Mouse (Mus musculus) stomach, embryonic 15.5 days (tissue): ENCODE measurements around the gene Zfp335. TPM values are rescaled to one million over a fixed set of nuclear protein-coding genes. Genes with fewer than 3 reads are reported as not detected.

Experiments
- ATAC-seq: fragments of 200-750 bp; cut with Nextera tagmentation; 2 replicates; pipeline ENCODE4 v1.8.0; 2017; ENCODE audit warnings: low read depth, moderate number of reproducible peaks, moderate TSS enrichment; ENCODE audit not compliant: insufficient read depth, low FRiP score
- H3K27ac ChIP-seq: fragments of 300-500 bp; sonication (generic); 2 replicates; pipeline ENCODE4 v1.5.1; 2015; ENCODE audit warnings: mild to moderate bottlenecking, inconsistent platforms
- H3K27me3 ChIP-seq: fragments of 300-500 bp; sonication (generic); replicated peaks from 2 replicates; pipeline ENCODE4 v1.6.1; 2015; ENCODE audit warnings: inconsistent platforms
- H3K36me3 ChIP-seq: fragments of 300-500 bp; sonication (generic); 2 replicates; pipeline ENCODE4 v1.6.1; 2015; ENCODE audit warnings: inconsistent platforms
- H3K4me1 ChIP-seq: fragments of 300-500 bp; sonication (generic); 2 replicates; pipeline ENCODE4 v1.6.1; 2015; ENCODE audit warnings: inconsistent platforms
- H3K4me2 ChIP-seq: fragments of 300-500 bp; sonication (generic); 2 replicates; pipeline ENCODE4 v1.6.1; 2015; ENCODE audit warnings: mild to moderate bottlenecking, inconsistent platforms
- H3K4me3 ChIP-seq: fragments of 300-500 bp; sonication (generic); replicated peaks from 2 replicates; pipeline ENCODE4 v1.5.1; 2015; ENCODE audit warnings: inconsistent platforms
- H3K9ac ChIP-seq: fragments of 300-500 bp; sonication (generic); 2 replicates; pipeline ENCODE4 v1.6.1; 2015; ENCODE audit warnings: inconsistent platforms
- H3K9me3 ChIP-seq: fragments of 300-500 bp; sonication (generic); 2 replicates; pipeline ENCODE4 v1.6.1; 2016; ENCODE audit warnings: inconsistent platforms
- WGBS: fragments of 180-500 bp; shearing (Covaris S2); methylation state at CpG from one replicate; pipeline ENCODE4 v1.1.7; 2015; 5-methylcytosine and 5-hydroxymethylcytosine counted together
- polyA plus RNA-seq: library from polyadenylated mRNA; unstranded; fragments of >200 nt; fragmentation: Nextera tagmentation; extraction: Ambion mirVana; gene quantifications from 2 replicates; pipeline ENCODE4 v1.2.1, GENCODE M21; 2015

Zfp335 gene
- polyA plus RNA-seq, 1 experiment from 2014 or later: 10.6 TPM

DNA sequence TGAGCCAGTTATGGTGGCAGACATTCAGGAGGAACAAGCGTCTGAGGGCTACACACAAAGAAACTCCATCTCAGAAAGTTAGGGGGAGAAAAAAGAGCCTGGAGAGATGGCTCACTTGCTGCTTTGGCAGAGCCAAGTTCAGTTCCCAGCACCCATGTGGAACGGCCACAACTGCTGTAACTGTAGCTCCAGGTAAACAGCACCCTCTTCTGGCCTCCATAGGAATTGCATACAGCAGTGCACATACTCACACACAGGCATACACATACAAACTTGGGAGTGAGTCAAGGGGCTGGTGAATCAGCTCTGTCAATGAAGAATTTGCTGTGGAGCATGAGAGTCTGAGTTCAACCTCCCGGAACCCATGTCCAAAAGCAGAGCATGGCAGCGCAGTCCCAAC is 5.5 kb downstream of the Zfp335 start:
- 98% methylated on average over 4 of the region's 4 CpGs for WGBS
- Histone ChIP-seq H3K4me2 (no peak overlapping the region), H3K9ac (no peak overlapping the region), H3K36me3 (peaks cover 64% of the 10 kb centered on the region), H3K27me3 (no peaks in the 10 kb centered on the region), H3K4me3 (no peak overlapping the region), H3K27ac (no peak overlapping the region), H3K9me3 (no peaks in the 10 kb centered on the region; the same call in 1 of the 2 replicates), H3K4me1 (peaks cover 15% of the 10 kb centered on the region)
- no peak for ATAC-seq

DNA sequence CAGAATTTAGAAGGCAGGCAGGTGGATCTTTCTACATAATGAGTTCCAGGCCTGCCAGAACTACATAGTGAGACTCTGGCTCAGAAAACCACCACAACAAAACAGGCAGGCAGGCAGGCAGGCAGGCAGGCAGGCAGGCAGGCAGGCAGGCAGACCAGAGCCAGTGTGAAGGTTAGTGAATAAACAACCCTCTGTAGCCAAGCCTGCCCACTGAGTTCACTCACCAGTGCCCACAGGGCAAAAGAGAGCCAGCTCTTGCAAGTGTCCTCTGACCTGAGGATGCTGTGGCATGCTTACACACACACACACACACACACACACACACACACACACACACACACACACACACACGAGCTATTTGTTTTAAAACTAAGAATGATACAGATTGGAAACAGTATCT is 8.1 kb downstream of the Zfp335 start:
- H3K27me3 ChIP-seq: no peaks in the 10 kb centered on the region
- no peak for ATAC-seq
- 92% methylated on average over 1 of the region's 1 CpGs for WGBS
- no peak overlapping the region for H3K9ac ChIP-seq
- no peak overlapping the region for H3K4me3 ChIP-seq
- H3K4me1 ChIP-seq: no peaks in the 10 kb centered on the region
- H3K4me2 ChIP-seq: no peak overlapping the region
- H3K27ac ChIP-seq: no peak overlapping the region
- H3K36me3 ChIP-seq: peaks cover 81% of the 10 kb centered on the region
- no peaks in the 10 kb centered on the region; the same call in 1 of the 2 replicates for H3K9me3 ChIP-seq

GRCm38 (mm10) chr2:164901380-164901779 is 10.2 kb downstream of the Zfp335 start:
- ATAC-seq: no peak
- no peak overlapping the region for H3K9ac ChIP-seq
- H3K27me3 ChIP-seq: no peaks in the 10 kb centered on the region
- H3K4me2 ChIP-seq: no peak overlapping the region
- WGBS: 89% methylated on average over 13 of the region's 13 CpGs
- no peak overlapping the region for H3K4me3 ChIP-seq
- H3K36me3 ChIP-seq: peaks cover 78% of the 10 kb centered on the region
- no peaks in the 10 kb centered on the region; the same call in 1 of the 2 replicates for H3K9me3 ChIP-seq
- H3K4me1 ChIP-seq: no peaks in the 10 kb centered on the region
- H3K27ac ChIP-seq: no peak overlapping the region

DNA sequence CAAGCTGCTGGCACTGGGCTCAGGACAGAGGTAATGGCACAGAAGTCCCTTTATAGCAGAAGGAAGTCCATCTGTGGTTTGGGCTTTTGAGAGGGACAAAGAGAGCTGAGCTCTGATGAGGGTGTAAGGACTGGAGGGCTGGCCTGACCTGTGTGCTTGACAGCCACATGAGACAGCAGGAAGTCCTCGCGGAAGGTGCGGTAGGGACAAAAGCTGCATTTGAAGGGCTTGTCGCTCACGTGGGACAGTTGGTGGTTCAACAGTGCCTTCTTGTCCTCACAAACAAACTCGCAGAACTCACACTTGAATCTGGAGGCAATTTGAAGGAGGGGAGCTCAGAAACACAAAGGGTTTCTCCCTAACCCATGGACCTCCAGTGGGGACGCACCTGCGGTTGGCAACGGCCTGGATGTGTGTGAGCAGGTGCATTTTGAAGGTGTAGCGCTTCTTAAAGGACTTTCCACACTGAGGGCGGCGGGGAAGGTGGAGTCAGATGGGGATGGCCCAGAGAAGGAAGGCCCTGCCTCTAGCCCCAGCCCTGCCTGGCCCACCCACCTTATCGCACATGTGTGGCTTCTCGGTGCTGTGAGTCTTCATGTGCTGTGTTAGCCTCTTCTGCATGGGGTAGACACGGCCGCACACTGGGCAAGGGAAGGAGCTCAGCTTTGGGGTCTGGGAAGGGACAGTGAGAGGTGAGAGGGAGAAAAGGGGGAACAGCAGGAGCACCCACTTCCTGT is 11.7 kb downstream of the Zfp335 start:
- Histone ChIP-seq H3K9ac (no peak overlapping the region), H3K4me1 (no peaks in the 10 kb centered on the region), H3K27ac (no peak overlapping the region), H3K4me2 (no peak overlapping the region), H3K27me3 (no peaks in the 10 kb centered on the region), H3K9me3 (no peaks in the 10 kb centered on the region), H3K36me3 (peaks cover 83% of the 10 kb centered on the region), H3K4me3 (no peak overlapping the region)
- ATAC-seq: no peak
- WGBS: 91% methylated on average over 16 of the region's 16 CpGs

DNA sequence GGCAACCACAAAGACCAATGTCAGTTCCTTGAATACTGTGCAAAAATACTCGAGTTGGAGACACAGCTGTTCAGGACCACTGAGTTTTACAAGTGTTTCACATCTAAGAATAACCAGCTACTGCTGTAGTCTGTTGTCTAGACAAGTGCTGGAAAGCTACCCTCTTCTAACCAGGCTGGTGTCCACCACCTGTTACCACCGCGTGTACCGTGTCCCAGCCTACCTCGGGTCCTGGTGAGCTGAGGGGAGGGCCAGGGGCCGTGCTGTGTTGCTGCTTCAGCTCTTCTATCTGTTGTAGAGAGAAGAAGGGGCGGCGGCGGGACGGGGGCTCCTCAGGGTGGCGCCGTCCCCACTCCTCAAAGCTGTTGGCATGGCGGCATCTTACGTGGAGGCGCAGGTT is 12.5 kb downstream of the Zfp335 start:
- ATAC-seq: no peak
- no peak overlapping the region for H3K4me3 ChIP-seq
- no peak overlapping the region for H3K27ac ChIP-seq
- no peaks in the 10 kb centered on the region for H3K9me3 ChIP-seq
- H3K4me1 ChIP-seq: no peaks in the 10 kb centered on the region
- 90% methylated on average over 15 of the region's 15 CpGs for WGBS
- H3K36me3 ChIP-seq: peaks cover 82% of the 10 kb centered on the region
- no peak overlapping the region for H3K4me2 ChIP-seq
- H3K9ac ChIP-seq: no peak overlapping the region
- H3K27me3 ChIP-seq: no peaks in the 10 kb centered on the region

DNA sequence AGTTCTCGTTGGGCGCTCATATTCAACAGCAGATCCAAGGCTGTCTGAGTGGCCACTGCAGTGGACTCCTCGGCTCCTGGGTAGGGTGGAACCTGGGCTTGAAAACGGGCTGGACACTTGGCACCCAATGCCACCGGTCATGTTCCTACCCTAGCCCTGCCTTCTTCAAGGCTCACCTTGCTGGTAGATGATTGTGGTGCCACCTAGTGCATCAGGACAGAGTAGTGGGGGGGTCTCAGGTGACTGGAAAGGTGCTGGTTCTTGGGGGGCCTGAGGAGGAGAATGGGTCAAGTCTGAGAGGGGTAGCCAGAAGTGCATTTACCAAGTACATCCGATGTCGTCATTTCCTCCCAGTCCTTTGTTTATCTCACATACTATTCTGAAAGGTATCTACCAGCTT is 13.5 kb downstream of the Zfp335 start:
- Histone ChIP-seq H3K9me3 (no peaks in the 10 kb centered on the region), H3K27ac (no peak overlapping the region), H3K9ac (no peak overlapping the region), H3K27me3 (no peaks in the 10 kb centered on the region), H3K4me3 (no peak overlapping the region), H3K4me1 (no peaks in the 10 kb centered on the region), H3K4me2 (no peak overlapping the region), H3K36me3 (peaks cover 91% of the 10 kb centered on the region)
- no peak for ATAC-seq
- WGBS: 92% methylated on average over 7 of the region's 7 CpGs

DNA sequence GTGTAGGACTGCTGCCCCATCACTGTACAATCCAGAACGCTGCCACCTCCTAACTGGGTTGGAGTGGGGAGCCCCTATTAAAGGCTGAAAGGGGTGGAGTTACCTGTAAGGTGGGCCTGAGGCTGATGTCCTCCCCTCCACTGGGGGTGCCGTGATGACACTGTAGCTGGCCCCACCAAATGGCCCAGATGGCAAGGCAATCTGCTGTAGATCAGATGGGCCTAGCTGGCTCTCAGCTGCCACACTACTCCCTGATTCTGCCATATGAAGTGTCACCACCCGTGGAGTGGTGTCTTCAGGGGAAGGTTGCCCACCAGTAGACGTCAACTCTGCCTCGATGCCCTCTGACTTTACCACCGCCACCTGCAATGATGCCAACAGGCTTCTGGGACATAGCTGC is 15.7 kb downstream of the Zfp335 start:
- Histone ChIP-seq H3K27ac (no peak overlapping the region), H3K27me3 (no peaks in the 10 kb centered on the region), H3K4me1 (no peaks in the 10 kb centered on the region), H3K9me3 (no peaks in the 10 kb centered on the region), H3K36me3 (peaks cover 91% of the 10 kb centered on the region), H3K4me3 (no peak overlapping the region), H3K4me2 (no peak overlapping the region), H3K9ac (no peak overlapping the region)
- WGBS: 91% methylated on average over 6 of the region's 6 CpGs
- no peak for ATAC-seq

GRCm38 (mm10) chr2:164894644-164895043 is 16.9 kb downstream of the Zfp335 start:
- Histone ChIP-seq H3K4me2 (no peak overlapping the region), H3K9me3 (no peaks in the 10 kb centered on the region), H3K4me3 (no peak overlapping the region), H3K4me1 (no peaks in the 10 kb centered on the region), H3K9ac (no peak overlapping the region), H3K36me3 (peaks cover 94% of the 10 kb centered on the region), H3K27ac (no peak overlapping the region), H3K27me3 (no peaks in the 10 kb centered on the region)
- 78% methylated on average over 1 of the region's 1 CpGs for WGBS
- ATAC-seq: no peak

DNA sequence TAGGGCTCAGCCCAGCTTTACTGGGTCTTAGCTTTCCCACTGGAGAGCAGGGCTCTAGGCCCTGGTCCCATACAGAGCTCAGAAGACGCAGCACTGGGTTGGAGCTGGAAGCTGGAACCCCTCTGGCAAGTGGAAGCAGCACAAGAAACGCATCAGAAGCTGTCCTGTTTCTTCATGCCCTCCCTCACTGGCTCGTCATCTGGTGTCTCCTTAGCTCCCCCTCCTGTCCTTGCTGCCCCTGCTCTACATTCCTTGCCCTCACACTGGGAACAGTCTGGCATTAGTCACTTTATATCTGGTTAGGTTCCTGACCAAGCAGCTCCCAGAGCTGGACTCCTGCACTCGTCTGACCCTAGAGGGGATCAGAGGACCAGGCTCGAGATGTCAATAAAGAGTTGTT is 17.5 kb downstream of the Zfp335 start:
- Histone ChIP-seq H3K4me3 (no peak overlapping the region), H3K4me2 (no peak overlapping the region), H3K4me1 (no peaks in the 10 kb centered on the region), H3K27ac (no peak overlapping the region), H3K9ac (no peak overlapping the region), H3K27me3 (no peaks in the 10 kb centered on the region), H3K36me3 (peaks cover 94% of the 10 kb centered on the region), H3K9me3 (no peaks in the 10 kb centered on the region)
- 62% methylated on average over 5 of the region's 5 CpGs for WGBS
- no peak for ATAC-seq

GRCm38 (mm10) chr2:164892696-164893216 is 18.8 kb downstream of the Zfp335 start:
- no peak overlapping the region for H3K4me3 ChIP-seq
- no peak for ATAC-seq
- 86% methylated on average over 6 of the region's 6 CpGs for WGBS

GRCm38 (mm10) chr2:164891908-164892695 is 19.5 kb downstream of the Zfp335 start:
- Histone ChIP-seq H3K9me3 (no peaks in the 10 kb centered on the region), H3K4me2 (no peak overlapping the region), H3K27ac (no peak overlapping the region), H3K27me3 (no peaks in the 10 kb centered on the region), H3K36me3 (peaks cover 96% of the 10 kb centered on the region), H3K4me3 (no peak overlapping the region), H3K4me1 (no peaks in the 10 kb centered on the region), H3K9ac (no peak overlapping the region)
- ATAC-seq: no peak
- WGBS: 88% methylated on average over 15 of the region's 15 CpGs

More at GRCm38 (mm10) chr2:164892696-164893216, 18.8 kb downstream of the Zfp335 start:
- peaks cover 95% of the 10 kb centered on the region for H3K36me3 ChIP-seq
- no peaks in the 10 kb centered on the region for H3K4me1 ChIP-seq
- H3K27ac ChIP-seq: no peak overlapping the region
- H3K9me3 ChIP-seq: no peaks in the 10 kb centered on the region
- H3K27me3 ChIP-seq: no peaks in the 10 kb centered on the region
- H3K9ac ChIP-seq: no peak overlapping the region
- no peak overlapping the region for H3K4me2 ChIP-seq
